Mouse (Mus musculus) spleen, embryonic (tissue): ENCODE results near the gene Ankrd17.

Experiments used
- CTCF ChIA-PET: fragments of 350-600 bp; sonication (Branson Sonifier 250); formaldehyde crosslinking; loops from one replicate; lab custom pipeline; 2022; lab: Charles Lee

The Ankrd17 gene

DNA sequence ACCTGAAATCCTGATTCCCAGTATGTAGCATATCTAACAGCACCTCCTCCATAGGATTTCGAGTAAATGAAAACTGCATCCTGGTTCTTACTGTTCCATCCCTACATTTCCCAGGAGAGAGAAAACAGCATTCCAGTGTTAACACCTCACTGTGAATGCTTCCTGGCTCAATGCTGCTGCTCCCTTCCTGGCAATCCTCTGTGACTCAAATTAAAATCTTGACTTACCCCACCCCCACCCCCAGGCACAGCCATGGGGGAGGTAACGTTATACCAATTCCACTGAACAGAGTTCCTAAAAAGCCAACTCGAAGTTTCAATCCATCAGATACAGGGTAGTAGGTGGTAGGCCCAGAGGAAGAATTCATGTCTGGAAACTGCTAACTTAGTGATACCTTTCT is 143.4 kb downstream of the Ankrd17 start:
- CTCF ChIA-PET: no interaction called here

DNA sequence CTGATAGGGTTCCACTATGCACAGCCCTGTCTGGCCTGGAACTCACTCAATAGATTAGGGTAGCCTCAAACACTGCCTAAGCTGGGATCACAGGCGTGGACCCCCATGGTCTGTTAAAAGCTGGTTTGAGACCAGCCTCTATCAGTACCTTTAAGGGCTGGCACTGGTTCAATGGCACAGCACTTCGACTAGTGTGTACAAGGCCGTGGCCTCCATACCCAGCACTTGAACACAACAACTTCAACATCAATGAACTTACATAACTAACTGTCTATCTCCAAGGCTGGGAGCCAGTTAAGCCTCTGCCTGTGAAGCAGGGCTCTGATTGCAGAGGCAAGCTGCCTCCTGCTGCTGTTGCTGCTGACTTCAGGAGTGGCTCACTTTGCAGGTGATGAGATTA is 148.6 kb downstream of the Ankrd17 start:
- CTCF ChIA-PET: no interaction called here

DNA sequence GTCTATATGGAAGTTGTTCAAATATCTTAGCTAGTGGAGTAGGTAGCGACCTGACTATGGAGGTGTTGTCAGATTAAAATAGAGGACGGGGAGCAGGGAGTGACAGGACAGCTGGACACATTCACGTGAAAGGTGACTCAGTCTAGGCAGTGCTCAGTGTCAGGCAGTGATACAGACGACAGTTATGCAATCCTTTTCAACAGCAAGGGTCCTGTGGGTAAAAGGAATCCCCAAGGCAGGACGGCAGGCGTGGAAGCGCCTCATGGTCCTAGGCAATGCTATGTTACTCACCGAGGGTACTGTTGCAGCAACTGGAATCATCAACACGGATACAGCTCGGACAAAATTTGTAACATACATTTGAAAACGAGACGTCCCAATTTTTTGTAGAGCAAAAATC is 149.2 kb downstream of the Ankrd17 start:
- CTCF ChIA-PET: no interaction called here

DNA sequence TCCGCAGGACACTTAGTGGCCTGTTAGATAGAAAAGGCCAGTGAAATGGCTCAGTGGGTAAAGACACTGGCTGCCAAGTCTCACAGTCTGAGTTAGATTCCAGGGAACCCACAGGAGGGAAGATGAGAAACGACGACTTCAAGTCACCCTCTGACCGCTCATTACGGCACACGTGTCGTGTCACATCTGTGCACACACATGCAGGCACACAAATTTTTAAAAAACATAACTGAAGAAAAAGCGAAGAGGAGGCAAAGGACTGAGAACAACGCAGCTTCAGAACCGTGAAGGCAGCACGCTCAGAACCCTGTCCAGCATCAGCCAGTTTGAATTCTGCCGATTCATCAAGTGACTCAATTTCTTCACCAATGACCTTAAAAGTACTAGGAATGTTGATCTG is 153.0 kb downstream of the Ankrd17 start:
- CTCF ChIA-PET: no interaction called here

DNA sequence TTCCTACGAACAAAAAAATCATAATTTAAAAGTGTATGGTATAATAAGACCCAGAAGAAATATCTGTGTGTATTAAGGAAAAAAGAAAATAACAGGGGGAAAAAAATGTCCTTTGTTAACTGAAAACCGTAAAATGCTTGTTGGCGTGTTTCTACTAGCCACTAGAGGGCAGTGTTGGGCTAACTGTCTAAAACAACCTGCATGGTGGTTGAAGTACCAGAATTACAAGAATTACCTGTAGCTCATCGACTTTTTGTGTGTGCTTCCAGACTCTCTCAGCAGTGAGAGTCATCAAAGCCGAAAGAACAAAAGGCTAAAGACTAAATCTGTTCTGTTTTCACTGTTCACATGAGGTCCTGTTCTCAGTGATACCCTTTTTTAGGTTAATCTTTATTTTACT is 163.2 kb downstream of the Ankrd17 start:
- CTCF ChIA-PET: interaction anchor here (0.5 to 1.7 kb wide), 4 partner anchors 180 to 934 kb away, joined by 3 to 9 read pairs (median 5); no protein-coding TSS in a partner anchor

DNA sequence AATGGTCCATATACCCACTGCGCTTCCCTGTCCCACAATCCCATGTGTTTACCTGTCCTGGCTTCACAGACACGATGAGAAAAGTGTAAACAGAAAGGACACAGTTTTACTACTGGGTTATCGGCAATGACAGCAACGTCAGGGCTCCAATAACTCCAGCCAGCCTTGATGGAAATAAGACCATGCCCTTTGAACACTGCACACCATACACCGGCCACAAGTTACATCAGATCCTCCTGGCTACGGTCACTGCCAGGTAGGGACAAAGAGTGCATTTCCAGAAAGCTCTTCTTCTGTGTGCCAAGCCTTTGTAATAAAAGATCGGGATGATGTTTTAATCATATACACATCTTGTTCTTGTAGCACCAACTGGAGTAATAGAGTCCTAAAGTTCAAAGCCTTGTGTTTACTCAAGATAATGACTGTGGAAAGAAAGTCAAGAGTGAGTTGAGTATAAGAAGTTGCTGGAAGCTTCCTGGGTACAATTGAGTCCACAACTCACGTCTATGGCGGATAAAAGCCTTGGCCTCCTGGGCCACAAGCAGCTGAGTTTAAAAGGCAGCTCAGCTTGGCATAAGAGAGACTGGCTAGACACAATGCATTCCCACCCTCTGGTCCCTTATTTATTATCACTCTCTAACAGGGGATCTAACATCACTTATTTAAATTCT is 163.8 kb downstream of the Ankrd17 start:
- CTCF ChIA-PET: interaction anchor here (1.2 to 1.7 kb wide), 2 partner anchors 181 to 387 kb away, joined by 3 to 5 read pairs; no protein-coding TSS in a partner anchor

DNA sequence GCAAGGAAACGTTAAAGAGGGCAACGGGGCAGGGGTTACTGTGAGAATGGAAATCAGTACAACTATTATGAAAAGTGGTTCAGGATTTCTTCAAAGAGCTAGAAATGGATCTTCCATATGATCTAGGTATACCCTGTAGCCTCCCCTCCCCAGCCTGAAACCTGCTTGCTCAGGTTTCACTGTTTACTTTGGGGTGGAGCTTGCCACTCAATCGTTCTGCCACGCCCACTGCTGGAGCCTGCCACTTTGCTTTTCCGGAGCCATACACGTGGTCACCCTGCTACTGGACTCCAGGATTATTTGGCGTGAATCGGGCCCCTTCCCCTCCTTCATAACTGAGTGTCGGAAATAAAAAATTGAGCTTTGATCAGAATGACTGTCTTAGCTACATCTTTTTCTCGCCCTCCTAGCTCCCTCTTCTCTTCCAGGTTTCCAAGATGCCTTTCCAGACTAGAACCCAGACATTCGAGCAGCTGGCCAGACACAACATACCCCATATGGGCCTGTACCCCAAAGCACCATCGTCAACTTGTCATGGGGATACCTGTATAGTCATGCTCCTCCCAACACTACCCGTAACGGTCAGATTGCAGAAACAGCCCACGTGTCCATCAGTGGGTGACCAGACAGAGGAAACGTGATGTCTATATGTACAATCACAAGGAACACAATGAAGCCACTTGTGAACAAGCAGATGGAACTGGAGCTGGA is 166.3 kb downstream of the Ankrd17 start:
- CTCF ChIA-PET: interaction anchor here (0.5 kb wide), 1 partner anchor 694 kb away, joined by 5 read pairs; no protein-coding TSS in a partner anchor

DNA sequence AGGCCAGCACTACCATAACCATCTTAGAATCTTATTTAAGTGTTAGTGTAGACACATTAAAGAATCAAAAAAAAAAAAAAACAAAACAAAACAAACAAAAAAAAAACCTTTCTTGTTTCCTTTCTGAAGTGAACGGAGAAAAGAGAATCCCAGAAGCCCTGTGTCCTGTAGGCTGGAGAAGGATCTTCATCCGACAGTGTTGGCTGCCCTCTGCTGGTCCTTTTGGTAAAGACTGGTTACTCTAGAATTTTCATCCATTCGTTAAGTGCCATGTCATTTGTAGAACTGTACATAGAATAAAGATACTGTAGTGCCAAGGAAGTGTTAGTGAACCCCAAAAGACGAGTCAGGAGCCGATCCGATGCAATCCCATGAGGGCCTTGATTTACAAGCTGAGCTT is 171.5 kb downstream of the Ankrd17 start:
- CTCF ChIA-PET: no interaction called here

DNA sequence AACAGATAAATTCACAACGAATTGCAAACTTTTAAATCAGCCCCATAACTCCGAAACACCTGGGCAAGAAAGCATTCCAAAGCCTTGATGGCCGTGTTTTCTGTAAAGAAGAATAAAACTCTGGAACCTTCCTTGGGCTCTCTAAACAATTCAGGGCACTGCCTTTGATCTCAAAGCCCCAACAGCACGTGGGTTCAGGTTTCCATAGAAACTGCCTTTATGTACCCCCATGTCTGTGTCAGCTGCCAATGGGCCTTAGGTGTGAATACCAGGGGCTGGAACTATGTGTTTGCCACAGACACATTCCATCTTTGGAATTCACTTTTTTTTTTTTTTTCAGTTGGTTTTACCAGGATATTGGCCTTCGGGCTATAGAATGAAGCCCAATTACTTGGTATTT is 183.6 kb downstream of the Ankrd17 start:
- CTCF ChIA-PET: no interaction called here

DNA sequence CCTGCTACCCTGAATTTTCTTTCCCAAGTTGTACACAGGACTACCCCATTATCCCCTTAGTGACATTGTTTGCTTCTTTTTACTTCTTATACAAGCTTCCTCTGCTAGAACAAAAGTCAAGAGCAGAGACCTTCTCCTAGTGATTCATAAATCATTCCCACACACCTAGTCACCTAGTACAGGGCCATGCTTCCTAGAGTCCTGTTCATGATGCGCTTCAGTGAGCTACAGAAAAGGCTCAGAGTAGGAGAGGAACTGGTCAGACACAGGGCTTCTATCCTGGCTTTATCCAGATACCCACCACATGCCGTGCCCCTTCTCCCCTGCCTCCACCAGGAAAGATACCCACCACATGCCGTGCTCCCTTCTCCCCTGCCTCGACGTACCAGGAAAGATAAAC is 187.3 kb downstream of the Ankrd17 start:
- CTCF ChIA-PET: no interaction called here

DNA sequence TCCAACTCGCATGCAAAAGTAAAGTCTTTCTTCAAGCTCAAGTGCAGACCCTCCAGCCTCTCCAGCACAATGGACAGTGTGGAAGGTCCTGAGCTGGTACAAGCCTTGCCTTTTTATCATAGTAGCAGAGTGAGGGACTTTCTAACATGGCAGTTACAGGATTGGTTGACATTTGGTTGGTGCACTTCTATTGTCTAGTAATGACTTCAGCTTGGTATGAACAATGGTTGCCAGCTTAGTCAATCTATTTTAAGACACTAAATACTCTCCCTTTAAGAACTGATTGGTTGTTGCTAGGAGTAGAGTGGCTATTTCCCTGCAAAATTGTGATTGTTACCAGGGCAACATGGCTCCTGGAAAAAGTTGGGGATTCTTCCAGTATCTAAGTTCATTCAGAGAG is 188.3 kb downstream of the Ankrd17 start:
- CTCF ChIA-PET: no interaction called here
